In the genomic region with DNA sequence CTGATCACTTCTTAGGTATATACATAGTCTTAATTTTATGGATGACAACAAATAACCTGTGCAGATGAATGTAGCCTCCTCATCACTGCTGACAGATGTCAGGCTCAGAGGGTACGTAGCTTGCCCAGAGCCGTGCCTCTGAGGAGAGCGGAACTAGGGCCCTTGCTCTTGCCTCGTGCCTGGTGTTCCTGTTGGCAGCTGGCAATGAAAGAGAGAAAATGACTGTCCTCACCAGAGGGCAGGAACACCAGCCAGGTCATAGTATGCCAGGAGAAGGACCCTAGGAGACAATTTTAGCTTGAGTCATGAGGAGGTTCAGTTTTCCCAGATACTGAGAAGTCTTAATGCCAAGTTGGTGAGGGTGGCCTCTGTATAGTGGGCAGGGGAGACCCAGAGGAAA, we compare ENCODE assay signal across 21 mouse cellular contexts. TPM values are rescaled to one million over a fixed set of nuclear protein-coding genes. Genes with fewer than 3 reads are reported as not detected.
DNase-seq lines count a peak whose midpoint lies in the region; ATAC-seq lines count a peak whose summit lies in the region.
"Had no signal": no experiment of that assay in that cellular context is flagged by ENCODE, and none has a peak within 500 bp of the region (broad histone marks: within the 10 kb centered on the region; RNA-seq: fewer than 3 reads in every experiment).

No protein-coding gene starts in this region.

- peak overlapping the region; percentile 64 for H3K27ac ChIP-seq in heart, embryonic 12.5 days (ENCODE audit: poor library complexity, severe bottlenecking)
- H3K27ac ChIP-seq in heart, embryonic 15.5 days = peak overlapping the region; percentile 73
- H3K27ac ChIP-seq: gastrocnemius, adult 2 months; hindbrain, embryonic 12.5 days; hindbrain, embryonic 15.5 days had no signal

- intact Hi-C loops in heart, postnatal 36 days (cut with DNase I) = no loop called here

- 0 out of 2 replicates have a peak, but pooled peaks cover 3% of the 10 kb centered on the region for H3K9me3 ChIP-seq in heart, embryonic 12.5 days (replicated peaks)
- H3K9me3 ChIP-seq in heart, embryonic 15.5 days (replicated peaks) = no peaks in the 10 kb centered on the region
- H3K9me3 ChIP-seq: hindbrain, embryonic 15.5 days had no signal

- no peak for ATAC-seq in heart, embryonic 12.5 days (ENCODE audit: insufficient number of reproducible peaks, low FRiP score)
- ATAC-seq in heart, embryonic 15.5 days (replicated peaks; ENCODE audit: insufficient number of reproducible peaks, insufficient read depth, low FRiP score, low read depth) = no peak
- ATAC-seq: forebrain, embryonic 14.5 days; forebrain, postnatal 0 days; intestine, postnatal 0 days; Patski had no signal

- H3K27me3 ChIP-seq in heart, embryonic 12.5 days (replicated peaks) = no peaks in the 10 kb centered on the region
- H3K27me3 ChIP-seq in heart, embryonic 15.5 days = no peaks in the 10 kb centered on the region
- H3K27me3 ChIP-seq: hindbrain, embryonic 12.5 days; hindbrain, embryonic 15.5 days; Patski had no signal

- H3K9ac ChIP-seq in heart, embryonic 12.5 days = no peak overlapping the region
- no peak overlapping the region for H3K9ac ChIP-seq in heart, embryonic 15.5 days
- H3K9ac ChIP-seq: forebrain, postnatal 0 days; hindbrain, embryonic 12.5 days; hindbrain, embryonic 15.5 days had no signal

- WGBS in heart, embryonic 12.5 days = 85% methylated on average over 4 of the region's 4 CpGs
- WGBS in heart, embryonic 15.5 days = 72% methylated on average over 4 of the region's 4 CpGs

- H3K36me3 ChIP-seq in heart, embryonic 12.5 days = peaks cover 97% of the 10 kb centered on the region
- peaks cover 89% of the 10 kb centered on the region for H3K36me3 ChIP-seq in heart, embryonic 15.5 days
- H3K36me3 ChIP-seq: hindbrain, embryonic 12.5 days; hindbrain, embryonic 15.5 days had no signal

- DNase-seq in heart, adult 11 months = peak; percentile 91
- DNase-seq in heart, adult 8-10 months (ENCODE audit: low spot score) = no peak
- DNase-seq in heart, postnatal 36 days = no peak
- no peak for DNase-seq in Muller cell, postnatal 12 days (ENCODE audit: inconsistent ontology term)
- DNase-seq: adrenal gland, postnatal 10 days; adrenal gland, postnatal 36 days; cerebellum, adult 18-20 months; cerebellum, adult 9-10 months; cerebellum, postnatal 14 days; forebrain, postnatal 0 days; gastrocnemius, adult 2 months; gastrocnemius, postnatal 14 days; kidney, adult 2 months had no signal

- H3K4me2 ChIP-seq in heart, embryonic 12.5 days = no peak overlapping the region
- no peak overlapping the region for H3K4me2 ChIP-seq in heart, embryonic 15.5 days
- H3K4me2 ChIP-seq: hindbrain, embryonic 12.5 days; hindbrain, embryonic 15.5 days had no signal

- H3K4me1 ChIP-seq in heart, embryonic 12.5 days (replicated peaks) = peaks cover 27% of the 10 kb centered on the region
- peaks cover 38% of the 10 kb centered on the region for H3K4me1 ChIP-seq in heart, embryonic 15.5 days (replicated peaks)

- H3K4me3 ChIP-seq in heart, embryonic 12.5 days = no peak overlapping the region
- H3K4me3 ChIP-seq in heart, embryonic 15.5 days = no peak overlapping the region
- H3K4me3 ChIP-seq: gastrocnemius, adult 2 months; hindbrain, embryonic 12.5 days; hindbrain, embryonic 15.5 days had no signal

RNA-seq across cellular contexts. Expression of a gene that starts 38.1 kb away (rescaled TPM):
- total RNA-seq in heart, adult 8-10 months (2022) = 100 to 1,000 TPM; 368 to 419 (median 398) TPM
- polyA plus RNA-seq in heart, embryonic 12.5 days (2016; fragmentation: Nextera tagmentation; extraction: Ambion mirVana) = 235 and 238 TPM in 2 replicates
- 100 to 1,000 TPM; 417 to 433 TPM for total RNA-seq in heart, postnatal 36 days (2021)
- polyA plus RNA-seq in heart, embryonic 15.5 days (2015; fragmentation: Nextera tagmentation; extraction: Ambion mirVana) = 185 and 235 TPM in 2 replicates

RNA-seq across cellular contexts. Expression of a gene that starts 48.1 kb away (rescaled TPM):
- 10 to 100 TPM; 44.0 to 51.1 (median 48.7) TPM for total RNA-seq in heart, adult 8-10 months (2022)
- polyA plus RNA-seq in heart, embryonic 12.5 days (2016; fragmentation: Nextera tagmentation; extraction: Ambion mirVana) = 127 and 132 TPM in 2 replicates
- 10 to 100 TPM; 75.8 to 81.2 TPM for total RNA-seq in heart, postnatal 36 days (2021)
- polyA plus RNA-seq in heart, embryonic 15.5 days (2015; fragmentation: Nextera tagmentation; extraction: Ambion mirVana) = 90.9 and 99.5 TPM in 2 replicates
- total RNA-seq: hematopoietic stem cell, adult 5-6 weeks had no signal
